Mouse (Mus musculus): ENCODE results near the gene Cadps.

GRCm38 (mm10) chr14:12530554-12530953, 292.3 kb downstream of the Cadps start:
- TF ChIP-seq POLR2A (IDR thresholded peaks at IDR 0.05; ENCODE audit: extremely low read depth, insufficient read depth, low read length) (no peak), CTCF (IDR thresholded peaks at IDR 0.05; ENCODE audit: extremely low read depth, insufficient read depth, low read length) (no peak)
